Mouse (Mus musculus): ENCODE results near the gene 9430007A20Rik. TPM values are rescaled to one million over a fixed set of nuclear protein-coding genes. Genes with fewer than 3 reads are reported as not detected.

Gene 9430007A20Rik
- polyA plus RNA-seq, 1 experiment from 2014 or later = not detected

GRCm38 (mm10) chr4:144567752-144568151, 48.1 kb downstream of the 9430007A20Rik start:
- H3K27ac ChIP-seq (ENCODE audit: low read depth, low read length) = no peak overlapping the region
- H3K4me1 ChIP-seq (ENCODE audit: control insufficient read depth, insufficient read depth, low read length) = no peaks in the 10 kb centered on the region
- DNase-seq (ENCODE audit: low spot score, missing footprints) = no peak
- ATAC-seq (ENCODE audit: low FRiP score) = no peak
- H3K36me3 ChIP-seq (ENCODE audit: control insufficient read depth, insufficient read depth, low read length) = no peaks in the 10 kb centered on the region
- no peak overlapping the region for H3K4me2 ChIP-seq
- H3K27me3 ChIP-seq (ENCODE audit: control insufficient read depth, insufficient read depth, low read length) = no peaks in the 10 kb centered on the region
- H3K9me3 ChIP-seq (ENCODE audit: control insufficient read depth, low read length) = peaks cover 10% of the 10 kb centered on the region; the same call in 1 of the 2 replicates
- no peak overlapping the region for H3K4me3 ChIP-seq (ENCODE audit: low read depth, low read length)
- H3K9ac ChIP-seq (ENCODE audit: low read length) = no peak overlapping the region

Other genes starting within 250 kb of the 9430007A20Rik start
- not detected in 2 replicates for gene Pramel5, start 239.3 kb upstream of the 9430007A20Rik start, polyA plus RNA-seq (2014; fragmentation: Nextera tagmentation; extraction: Ambion mirVana)
- not detected in 2 replicates for gene Gm13128, start 189.6 kb upstream of the 9430007A20Rik start, polyA plus RNA-seq (2014; fragmentation: Nextera tagmentation; extraction: Ambion mirVana)
- gene Gm13119, start 161.9 kb upstream of the 9430007A20Rik start, polyA plus RNA-seq (2014; fragmentation: Nextera tagmentation; extraction: Ambion mirVana) = not detected in 2 replicates
- not detected in 2 replicates for gene Pramef20, start 141.9 kb upstream of the 9430007A20Rik start, polyA plus RNA-seq (2014; fragmentation: Nextera tagmentation; extraction: Ambion mirVana)
- gene Pramef12, start 111.4 kb upstream of the 9430007A20Rik start, polyA plus RNA-seq (2014; fragmentation: Nextera tagmentation; extraction: Ambion mirVana) = not detected in 2 replicates
- gene 1700012P22Rik, start 81.0 kb upstream of the 9430007A20Rik start, polyA plus RNA-seq (2014; fragmentation: Nextera tagmentation; extraction: Ambion mirVana) = not detected in 2 replicates
- not detected in 2 replicates for gene Gm9944, start 66.5 kb upstream of the 9430007A20Rik start, polyA plus RNA-seq (2014; fragmentation: Nextera tagmentation; extraction: Ambion mirVana)
- not detected in 2 replicates for gene Aadacl3, start 56.1 kb upstream of the 9430007A20Rik start, polyA plus RNA-seq (2014; fragmentation: Nextera tagmentation; extraction: Ambion mirVana)
- gene Gm13124, start 45.3 kb downstream of the 9430007A20Rik start, polyA plus RNA-seq (2014; fragmentation: Nextera tagmentation; extraction: Ambion mirVana) = not detected in 2 replicates
- gene Aadacl4, start 93.9 kb downstream of the 9430007A20Rik start, polyA plus RNA-seq (2014; fragmentation: Nextera tagmentation; extraction: Ambion mirVana) = not detected in 2 replicates
- gene Gm436, start 166.5 kb downstream of the 9430007A20Rik start, polyA plus RNA-seq (2014; fragmentation: Nextera tagmentation; extraction: Ambion mirVana) = not detected in 2 replicates
- not detected in 2 replicates for gene Gm13178, start 201.6 kb downstream of the 9430007A20Rik start, polyA plus RNA-seq (2014; fragmentation: Nextera tagmentation; extraction: Ambion mirVana)

Data from midbrain, embryonic 11.5 days (tissue).